Mouse (Mus musculus) lung, adult 2 months (tissue): Measurements from ENCODE around the gene B3galt1.

Source experiments
- CTCF ChIP-seq: fragments of 200-500 bp; IDR thresholded peaks from 2 replicates; pipeline ENCODE4 v1.5.1; 2011; ENCODE audit warnings: mild to moderate bottlenecking, low read length, control low read depth; ENCODE audit not compliant: insufficient read depth
- POLR2A ChIP-seq: fragments of 200-500 bp; IDR thresholded peaks from 2 replicates; pipeline ENCODE4 v1.6.1; 2011; ENCODE audit warnings: low read depth, mild to moderate bottlenecking, control low read depth, low read length, borderline replicate concordance; ENCODE audit errors: extremely low read depth

DNA sequence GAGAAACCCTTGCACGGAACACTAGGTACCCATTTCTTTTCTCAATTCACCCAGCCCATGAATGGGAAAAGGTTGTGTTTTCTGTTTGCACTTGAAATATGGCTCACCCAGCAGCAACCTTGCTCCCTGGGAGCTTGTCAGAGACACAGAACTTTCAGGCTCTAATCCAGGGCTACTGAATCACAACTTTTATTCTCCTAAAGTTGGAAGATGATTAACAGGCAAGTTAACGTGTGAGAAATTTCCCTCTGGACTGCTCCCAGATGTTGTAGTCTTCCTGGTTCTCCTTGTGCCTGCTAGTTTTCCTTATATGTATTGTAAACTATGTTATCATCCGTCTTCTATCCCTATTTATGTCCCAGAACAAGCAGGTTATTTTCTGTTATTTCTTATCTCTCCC lies 221.9 kb downstream of the B3galt1 start:
- TF ChIP-seq CTCF (no peak), POLR2A (no peak)
